Mouse (Mus musculus) adrenal gland, adult 8-10 months (tissue): ENCODE measurements around the gene Rbl2. TPM values are rescaled to one million over a fixed set of nuclear protein-coding genes. Genes with fewer than 3 reads are reported as not detected.

Experiments
- DNase-seq: peaks from one replicate; pipeline ENCODE4 v3.0.0; 2022
- total RNA-seq, 4 experiments: library from RNA; stranded (reverse); gene quantifications; 2 replicates each; pipeline ENCODE4 v1.2.4; 2022

Rbl2 gene
- total RNA-seq, 4 experiments from 2014 or later = 45.4 to 58.2 (median 54.8) TPM

DNA sequence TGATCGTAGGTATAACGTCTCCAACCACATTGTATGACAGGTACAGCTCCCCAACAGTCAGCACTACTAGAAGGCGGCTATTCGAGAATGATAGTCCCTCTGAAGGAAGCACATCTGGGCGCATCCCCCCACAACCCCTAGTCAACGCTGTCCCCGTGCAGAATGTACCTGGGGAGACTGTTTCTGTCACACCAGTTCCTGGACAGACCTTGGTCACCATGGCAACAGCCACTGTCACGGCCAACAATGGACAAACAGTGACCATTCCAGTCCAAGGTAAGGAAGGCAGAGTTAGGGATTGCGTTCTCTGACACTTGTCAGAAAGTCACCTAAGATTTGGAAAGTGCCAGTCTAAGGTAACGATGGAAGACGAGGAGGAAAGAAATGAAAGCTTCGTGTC lies 36.4 kb downstream of the Rbl2 start:
- DNase-seq = peak; percentile 35

DNA sequence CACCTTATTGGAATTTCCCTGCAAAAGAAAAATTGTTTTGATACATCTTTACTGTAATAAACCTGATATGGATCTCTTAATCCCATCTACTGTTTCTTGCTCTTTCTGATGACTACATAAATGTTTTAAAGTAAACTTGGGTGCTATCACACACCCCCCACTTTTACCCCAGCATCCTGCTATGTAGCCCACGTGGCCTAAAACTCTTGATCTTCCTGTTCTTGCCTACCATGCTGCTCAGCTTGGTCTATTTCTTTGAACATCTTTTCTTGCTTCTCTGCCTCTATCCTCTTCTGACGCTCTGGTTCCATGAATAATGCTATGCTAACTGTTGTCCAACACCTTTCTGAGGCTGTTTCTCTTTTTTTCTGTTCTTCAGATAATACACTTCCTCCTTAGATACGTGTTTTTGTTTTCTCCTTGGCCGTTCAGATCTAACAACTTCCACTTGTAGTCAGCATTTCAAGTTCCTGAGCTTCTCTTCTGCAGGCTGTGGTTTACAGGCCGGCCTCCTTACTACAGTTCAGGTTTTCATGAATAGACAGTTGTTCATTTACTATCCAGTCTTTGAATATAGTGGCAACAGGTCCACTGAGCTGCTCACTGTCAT lies 42.1 kb downstream of the Rbl2 start:
- no peak for DNase-seq

DNA sequence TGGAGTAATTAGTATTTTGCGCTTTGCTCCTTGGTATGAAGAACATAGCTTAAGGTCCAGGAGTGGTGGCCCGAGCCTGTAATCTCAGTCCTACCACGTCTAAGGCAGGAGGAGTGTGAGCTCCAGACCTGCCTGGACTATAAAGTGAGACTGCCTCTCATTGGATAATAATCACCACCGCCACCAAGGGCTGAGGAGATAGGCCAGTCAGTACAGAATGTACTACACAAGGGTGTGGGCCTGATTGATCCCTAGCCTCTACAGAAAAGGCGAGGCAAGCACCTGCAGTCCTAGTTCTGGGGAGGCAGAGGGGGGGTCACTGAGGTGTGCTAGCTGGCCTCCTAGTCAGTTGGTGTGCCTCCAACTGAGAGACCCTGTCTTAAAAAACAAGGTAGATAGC lies 44.6 kb downstream of the Rbl2 start:
- no peak for DNase-seq

DNA sequence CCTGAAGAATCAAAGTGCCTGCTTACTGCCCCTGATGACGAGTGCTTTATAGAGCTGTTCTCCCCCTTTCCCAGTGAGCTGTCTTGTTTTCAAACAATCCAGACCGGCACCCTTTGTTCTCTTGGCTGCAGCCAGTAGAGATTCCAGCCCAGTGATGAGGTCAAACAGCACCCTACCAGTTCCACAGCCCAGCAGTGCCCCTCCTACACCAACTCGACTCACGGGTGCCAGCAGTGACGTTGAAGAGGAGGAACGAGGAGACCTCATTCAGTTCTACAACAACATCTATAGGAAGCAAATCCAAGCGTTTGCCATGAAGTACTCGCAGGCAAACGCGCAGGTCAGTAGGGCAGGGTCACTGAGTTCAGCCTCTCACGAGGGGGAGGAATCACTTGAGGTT lies 45.1 kb downstream of the Rbl2 start:
- no peak for DNase-seq

DNA sequence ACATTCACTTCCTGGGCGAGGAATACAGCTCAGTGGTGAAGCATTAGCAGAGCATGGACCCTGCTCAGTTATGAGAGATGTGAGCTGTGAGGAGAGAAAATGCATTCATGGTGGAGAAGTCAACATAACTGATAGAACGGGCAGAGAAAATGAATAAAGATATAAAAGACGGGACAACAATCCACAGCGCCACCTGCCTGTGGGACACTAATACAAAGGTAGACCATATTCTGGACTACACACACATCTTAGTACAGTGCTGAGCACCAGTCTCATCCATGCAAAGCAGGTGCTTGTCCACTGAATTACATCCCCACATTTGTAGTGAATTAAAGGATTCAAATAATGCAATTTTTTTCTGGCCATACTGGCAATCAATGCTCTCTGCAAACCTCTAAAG lies 47.7 kb downstream of the Rbl2 start:
- no peak for DNase-seq

DNA sequence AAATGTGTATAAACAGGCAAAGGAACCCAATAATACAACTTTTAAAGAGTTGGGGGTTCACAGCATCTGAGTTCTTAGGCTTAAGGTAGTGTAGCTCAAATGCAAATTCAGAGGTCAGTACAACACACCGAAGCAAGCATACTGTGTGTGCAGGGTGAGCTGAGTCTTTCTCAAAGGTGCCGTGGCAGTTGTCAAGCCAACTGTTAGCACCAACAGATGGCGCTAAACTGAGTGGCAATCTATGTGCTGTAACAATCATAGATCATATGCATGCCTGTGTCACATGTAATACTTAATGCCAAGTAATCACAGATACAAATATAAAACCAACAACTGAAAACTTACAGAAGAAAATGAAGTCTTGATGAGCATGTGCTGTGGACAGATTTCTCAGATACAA lies 48.3 kb downstream of the Rbl2 start:
- DNase-seq = no peak

DNA sequence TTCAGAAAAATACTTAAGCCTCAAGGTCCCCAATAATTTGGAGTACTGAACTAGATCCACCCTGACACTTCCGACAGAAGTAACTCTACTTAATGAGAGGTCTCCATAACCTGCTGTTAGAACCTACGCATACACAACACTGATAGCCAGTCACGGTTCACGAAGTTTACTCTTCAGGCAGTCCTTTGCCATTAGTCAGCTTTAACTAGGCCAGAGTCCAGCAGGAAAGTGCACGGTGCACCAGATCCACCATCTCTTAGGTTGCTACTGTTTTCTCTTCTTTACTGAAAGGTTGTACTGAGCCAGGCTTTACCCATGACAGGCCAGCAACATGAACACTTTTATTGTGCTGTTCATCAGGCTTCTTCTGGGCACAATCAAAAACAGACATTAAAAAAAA lies 54.5 kb downstream of the Rbl2 start:
- DNase-seq = no peak

DNA sequence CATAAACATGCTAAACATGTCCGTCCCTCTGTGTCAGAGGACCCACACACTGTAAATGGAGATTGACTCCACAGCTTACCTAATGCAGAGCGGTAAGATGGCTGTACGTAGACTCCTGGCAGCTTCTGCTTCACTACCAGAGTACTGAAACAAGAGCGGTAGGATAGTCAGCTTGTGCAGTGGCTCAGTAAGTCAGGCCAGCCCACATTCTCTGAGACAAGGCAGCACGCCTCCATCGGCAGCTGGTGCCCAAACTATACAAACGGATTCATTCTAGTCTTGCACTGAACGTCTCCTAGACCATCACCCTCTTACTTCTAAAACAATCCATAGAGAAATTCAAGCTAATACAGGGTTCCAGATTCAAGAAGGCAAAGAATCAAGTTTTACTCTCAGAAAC lies 56.9 kb downstream of the Rbl2 start:
- no peak for DNase-seq

DNA sequence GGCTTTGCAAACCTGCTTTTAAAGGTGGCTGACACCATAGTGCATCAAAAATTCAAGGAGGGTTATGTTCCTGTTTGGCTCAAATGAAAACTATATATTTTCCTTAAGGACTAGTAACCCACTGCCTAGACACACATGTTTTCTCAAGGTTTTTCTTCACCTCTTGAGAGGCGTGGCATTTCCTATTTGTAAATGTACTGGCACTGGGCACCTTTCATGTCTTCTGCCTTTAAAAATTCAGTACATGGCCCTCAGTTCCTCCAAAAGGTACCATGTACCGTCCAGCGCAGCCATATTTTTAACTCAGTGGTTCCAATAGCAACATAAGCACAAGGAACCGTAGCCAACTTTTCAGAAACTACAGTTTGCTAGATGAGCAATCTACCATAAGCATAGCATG lies 62.9 kb downstream of the Rbl2 start:
- DNase-seq = no peak

DNA sequence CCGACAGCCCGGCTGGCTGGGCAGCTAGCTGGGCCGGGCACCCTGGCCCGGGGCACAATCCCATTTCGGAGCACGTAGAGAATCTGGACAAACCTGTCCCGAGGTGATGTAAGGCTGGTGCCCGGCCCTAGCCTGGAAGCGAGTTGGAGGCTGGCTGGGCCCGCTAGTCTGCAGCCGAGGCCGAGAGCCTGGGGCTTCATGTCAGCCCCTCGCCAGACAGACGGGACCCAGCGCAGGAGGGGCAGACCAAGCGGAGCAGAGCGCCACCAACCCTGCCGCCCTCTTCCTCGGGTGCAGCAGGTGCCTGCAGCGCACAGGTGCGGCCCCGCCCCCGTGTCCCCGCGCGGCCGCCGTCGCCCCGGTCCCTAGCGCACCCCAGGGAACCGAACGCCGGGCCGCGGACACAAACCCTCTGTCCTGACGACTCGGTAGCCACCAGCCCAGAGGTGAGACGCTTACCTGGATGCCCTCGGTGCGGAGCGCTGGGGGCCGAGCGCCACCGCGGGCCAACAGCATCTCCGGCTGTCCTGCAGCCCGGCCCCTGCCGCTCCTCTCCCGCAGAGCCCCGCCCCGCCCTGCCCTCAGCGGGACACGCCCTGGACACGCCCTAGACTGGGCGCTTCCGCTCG lies 63.7 kb downstream of the Rbl2 start:
- no peak for DNase-seq

DNA sequence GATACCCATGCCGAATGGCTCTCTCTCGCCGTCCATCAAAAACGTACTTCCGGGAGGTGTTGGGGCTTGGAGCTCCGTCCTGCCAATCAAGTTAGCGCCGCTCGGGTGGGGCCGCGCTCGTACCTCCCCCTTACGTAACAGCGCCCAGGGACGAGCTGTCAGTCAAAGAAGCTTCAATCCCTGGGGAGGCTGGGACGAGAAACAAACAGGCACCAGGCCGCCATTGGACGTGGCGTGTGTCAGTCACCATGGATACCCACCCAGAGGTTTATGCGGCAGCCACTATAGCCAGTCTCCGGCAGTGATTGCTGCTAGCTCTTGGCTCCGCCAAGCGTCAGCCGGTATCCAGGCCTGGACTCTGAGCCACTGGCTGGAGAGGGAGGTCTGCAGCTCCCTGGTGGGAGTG lies 64.2 kb downstream of the Rbl2 start:
- peak; percentile 100 for DNase-seq

DNA sequence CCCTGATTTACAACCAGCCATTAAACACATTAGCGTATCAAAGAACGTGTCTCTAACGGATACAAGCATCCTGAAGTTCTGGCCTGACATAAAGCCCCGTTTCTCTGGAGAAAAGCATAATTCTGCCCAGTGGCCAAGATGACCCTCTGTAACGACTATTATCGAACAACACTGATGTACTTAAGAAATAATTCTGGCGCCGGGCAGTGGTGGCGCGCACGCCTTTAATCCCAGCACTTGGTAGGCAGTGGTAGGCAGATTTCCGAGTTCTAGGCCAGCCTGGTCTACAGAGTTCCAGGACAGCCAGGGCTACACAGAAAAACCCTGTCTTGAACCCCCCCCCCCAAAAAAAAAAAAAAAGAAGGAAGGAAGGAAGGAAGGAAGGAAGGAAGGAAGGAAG lies 64.8 kb downstream of the Rbl2 start:
- no peak for DNase-seq

DNA sequence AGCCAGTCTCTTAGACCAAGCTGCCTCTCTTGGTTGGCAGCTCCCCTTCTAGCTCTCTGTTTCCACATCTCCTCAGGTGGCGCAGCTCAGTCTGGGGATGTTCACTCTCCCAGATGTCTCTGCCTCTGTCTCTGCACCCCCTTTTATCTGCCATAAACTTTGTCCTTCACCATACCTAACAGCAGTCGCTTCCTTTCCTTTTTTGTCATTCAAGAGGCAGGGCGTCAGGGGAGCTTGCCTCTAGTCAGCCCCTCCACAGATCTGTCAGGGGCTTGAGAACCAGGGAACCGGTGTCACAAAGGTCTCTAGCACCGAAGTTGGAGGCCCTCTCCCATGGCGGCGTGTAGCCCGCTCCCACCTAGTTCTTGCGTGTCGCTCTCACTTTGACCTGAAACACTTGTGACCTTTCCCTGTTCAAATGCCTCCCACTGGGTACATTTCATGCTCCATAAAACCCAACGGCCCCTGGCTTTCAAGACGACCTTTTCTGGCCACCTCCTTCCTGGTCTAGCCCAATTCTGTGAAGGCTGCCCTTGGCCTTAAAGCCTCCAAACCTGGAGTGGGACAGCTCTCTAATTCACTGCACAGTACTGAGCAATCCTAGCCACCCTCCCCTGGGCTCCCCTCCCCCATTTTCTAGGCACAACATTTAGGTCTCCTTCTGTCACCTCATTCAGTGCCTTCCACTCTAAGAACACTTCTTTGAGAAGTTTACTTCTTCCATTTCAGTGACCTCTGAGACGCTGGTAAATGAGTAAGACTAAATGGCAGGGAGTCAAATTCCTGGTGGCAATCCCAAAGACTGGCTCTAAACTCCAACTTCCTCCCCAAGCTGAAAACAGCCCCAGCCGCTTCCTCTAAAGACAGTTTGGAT lies 65.7 kb downstream of the Rbl2 start:
- DNase-seq = no peak

DNA sequence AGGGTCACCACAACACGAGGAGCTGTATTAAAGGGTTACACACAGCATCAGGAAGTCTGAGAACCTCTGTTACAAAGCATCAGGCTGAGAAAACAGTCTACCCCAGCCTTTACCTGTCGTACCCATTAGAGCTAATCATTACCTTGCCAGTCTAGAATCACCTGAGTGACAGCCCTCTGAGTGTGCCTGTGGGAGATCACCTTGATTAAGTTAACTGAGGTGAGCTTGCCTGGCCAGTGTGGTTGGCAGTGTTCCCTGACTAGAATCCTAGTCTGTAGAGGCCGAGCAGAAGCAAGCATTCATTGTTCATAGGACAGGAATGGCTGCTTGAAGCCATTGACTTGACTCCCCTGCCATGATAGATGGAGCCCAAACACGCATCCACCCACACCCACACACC lies 71.0 kb downstream of the Rbl2 start:
- DNase-seq = no peak

DNA sequence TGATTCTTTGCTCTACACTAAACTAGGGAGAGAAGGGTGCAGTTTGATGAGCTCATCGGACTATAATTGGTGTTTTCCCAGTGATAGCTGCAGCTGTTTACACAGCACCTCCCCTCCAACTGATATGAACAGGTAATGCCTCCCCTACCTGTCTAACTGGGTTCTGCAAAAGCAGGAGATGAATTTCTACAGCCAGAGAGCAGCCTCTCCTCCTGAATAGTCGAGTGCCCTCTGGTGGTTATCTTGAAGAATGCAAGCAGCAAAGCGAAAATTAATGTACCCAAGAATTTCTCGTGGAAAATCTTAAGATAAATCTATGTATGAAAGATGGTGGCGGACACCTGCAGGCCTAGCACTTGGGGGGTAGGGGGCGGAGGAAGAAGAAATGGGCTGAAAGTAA lies 77.9 kb downstream of the Rbl2 start:
- DNase-seq = no peak

DNA sequence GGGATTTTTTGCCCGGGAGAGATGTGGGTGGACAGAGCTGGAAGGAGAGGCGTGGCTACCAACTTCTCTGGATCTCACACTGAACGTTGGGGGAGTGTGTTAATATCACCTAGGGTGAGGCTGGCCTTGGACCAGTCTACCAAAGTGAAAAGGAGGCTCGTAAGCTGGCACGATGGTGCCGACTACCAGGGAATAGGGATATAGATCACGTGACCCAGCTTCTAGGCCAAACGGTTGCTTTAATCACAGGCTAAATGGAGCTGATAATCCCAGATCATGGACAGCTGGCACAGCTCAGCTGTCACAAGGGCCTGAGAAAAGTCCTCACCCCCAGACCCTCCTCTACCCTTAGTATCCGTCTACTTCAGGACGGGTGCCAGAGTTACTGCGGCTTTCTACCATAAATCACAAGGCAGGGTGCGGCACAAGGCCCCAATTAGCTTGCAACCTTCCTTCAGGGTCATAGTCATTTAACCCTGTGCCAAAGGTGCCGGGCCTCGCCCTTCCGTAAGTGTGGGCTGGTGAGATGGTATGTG lies 78.9 kb downstream of the Rbl2 start:
- no peak for DNase-seq

DNA sequence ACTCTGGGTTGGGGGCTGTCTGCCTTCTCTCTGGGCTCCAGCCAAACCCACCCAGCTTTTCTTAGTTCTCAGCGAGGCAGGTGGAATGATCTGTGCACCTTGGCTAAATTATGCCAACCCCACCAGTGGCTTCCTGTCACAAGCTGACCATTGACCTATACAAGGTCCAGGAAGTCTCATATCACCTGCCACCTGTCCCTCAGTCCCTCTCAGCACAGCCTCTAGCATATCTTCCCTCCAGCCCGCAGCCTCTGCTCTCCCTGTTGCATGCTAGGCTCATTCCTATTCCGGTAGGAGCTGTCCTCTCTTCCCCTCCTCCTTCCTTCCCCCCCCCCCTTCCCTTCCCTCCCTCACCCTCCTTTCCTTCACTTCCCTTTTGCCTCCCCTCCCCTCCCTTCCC lies 79.4 kb downstream of the Rbl2 start:
- DNase-seq = no peak

DNA sequence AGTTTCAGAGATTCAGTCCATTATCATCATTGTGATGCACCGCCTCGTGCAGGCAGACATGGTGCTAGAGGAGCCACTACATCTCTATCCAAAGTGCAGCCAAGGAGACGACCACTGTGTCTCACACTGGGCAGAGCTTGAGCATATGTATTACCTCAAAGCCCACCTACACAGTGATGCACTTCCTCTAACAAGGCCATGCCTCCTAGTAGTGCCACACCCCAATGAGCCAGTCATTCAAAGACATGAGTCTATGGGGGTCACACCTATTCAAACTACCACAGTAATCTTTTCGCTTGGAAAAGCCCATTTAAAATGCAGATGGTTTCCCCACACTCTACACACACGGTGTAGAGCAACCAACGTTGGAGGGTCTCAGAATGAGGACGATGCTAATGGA lies 81.7 kb downstream of the Rbl2 start:
- DNase-seq = no peak

DNA sequence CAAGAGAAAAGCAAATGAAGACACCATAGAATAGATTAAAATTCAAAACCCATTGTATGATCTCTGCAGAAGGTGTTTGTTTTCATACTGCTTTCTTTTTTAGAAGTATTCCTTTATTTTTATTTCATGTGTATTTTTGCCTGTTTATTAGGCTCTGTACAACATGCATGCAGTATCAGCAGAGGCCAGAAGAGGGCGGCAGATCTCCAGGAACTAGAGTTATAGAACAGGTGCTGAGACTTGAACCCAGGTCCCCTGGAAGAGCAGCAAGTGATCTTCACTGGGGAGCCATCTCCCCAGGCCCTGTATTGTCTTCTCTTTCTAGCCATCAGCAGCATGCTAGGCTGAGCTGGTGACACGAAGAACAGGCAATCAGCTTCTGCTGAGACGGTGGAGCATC lies 84.0 kb downstream of the Rbl2 start:
- DNase-seq = no peak

DNA sequence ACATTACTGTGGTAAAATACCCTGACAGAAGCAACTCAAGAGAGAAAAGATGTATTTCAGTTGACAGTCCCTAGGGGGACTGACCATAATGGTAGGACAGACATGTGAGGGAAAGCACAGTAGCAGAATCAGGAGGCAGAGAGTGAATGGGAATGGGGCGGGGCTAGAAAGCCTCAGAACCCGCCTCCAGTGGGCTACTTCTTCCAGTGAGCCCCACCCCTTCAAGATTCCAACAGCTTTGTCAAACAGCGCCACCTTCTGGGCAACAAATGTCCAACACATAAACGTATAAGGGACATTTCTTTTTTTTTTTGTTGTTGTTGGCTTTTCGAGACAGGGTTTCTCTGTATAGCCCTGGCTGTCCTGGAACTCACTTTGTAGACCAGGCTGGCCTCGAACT lies 84.7 kb downstream of the Rbl2 start:
- no peak for DNase-seq

DNA sequence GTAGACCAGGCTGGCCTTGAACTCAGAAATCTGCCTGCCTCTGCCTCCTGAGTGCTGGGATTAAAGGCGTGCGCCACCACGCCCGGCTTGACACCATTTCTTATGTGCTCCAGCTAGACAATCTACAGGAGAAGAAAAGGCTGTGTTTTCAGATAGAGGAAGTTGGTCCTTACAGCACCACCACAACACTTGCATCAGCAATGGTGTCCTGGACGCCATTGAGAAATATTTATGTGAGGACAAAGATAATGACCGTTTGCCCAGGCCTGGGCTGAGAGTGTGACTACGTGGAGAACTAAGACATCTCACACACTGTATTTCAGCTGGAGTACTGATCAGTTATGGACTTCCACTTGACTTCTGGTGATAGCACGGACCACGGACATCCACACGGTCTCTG lies 88.8 kb downstream of the Rbl2 start:
- DNase-seq = no peak

DNA sequence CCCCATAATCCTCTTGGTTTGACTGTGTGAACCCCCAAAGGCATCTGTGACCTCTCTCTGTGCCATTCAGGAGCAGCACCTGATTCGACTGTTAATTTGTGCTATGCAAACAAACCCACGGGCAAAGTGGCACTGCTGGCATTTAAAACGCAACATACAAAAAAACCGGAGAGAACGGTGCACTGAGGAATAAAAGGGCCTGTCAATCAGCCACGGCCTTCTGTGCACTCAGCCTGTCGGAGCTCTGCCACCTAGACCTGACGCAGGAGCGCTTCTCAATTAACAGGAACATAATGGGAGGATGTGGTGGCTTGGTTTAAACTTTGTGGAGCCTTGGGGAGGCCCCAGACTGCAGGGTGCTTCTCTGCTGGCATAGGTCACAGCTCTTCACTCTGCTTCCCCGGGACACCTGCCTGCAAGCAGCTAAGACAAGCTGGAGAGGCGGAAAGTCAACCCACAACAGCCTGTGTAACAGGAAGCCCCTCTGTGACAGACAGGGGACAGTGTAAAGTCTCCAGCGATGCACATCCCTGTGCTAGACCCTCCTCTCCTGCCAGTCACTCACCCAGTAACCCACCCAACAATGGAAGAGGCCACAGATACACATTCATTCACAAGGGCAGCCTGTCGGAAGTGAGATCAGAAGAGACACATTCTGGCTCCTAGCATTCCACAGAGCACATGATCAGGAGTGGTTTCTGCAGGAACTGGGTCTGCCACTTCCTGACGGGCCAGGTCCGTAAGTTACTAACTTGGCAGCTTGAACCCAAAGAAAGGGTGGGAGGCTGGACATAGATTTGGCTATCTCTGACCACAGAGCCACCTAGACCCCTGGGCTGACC lies 90.3 kb downstream of the Rbl2 start:
- DNase-seq = no peak

DNA sequence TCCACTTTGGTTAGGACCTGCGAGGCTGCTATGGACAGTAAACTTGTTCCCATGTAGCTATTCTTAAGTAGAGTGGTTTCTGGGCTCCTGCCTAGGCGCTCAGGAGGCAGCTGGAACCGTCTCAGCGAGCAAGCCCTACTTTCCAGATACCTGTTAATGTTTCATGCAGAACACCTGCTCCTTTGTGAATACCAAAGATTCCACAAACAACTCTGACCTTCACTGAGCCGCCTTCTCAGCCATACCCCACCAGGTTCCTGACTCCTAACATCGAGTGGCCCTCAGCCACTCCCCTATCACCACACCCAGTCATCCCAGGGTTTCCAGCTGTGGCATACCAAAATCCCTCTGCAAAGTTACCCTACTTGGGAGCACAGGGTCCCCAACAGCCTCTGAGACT lies 100.3 kb downstream of the Rbl2 start:
- DNase-seq = no peak
